Mouse (Mus musculus) MEL (cell line): Measurements from ENCODE around the gene Ovol1. TPM values are rescaled to one million over a fixed set of nuclear protein-coding genes. Genes with fewer than 3 reads are reported as not detected.

ENCODE experiments used
- DNase-seq: peaks from one replicate; pipeline ENCODE4 v3.0.0; 2011; ENCODE audit warnings: low read depth, low spot score
- H3K27ac ChIP-seq: 2 replicates; pipeline ENCODE4 v1.5.1; 2012; ENCODE audit warnings: low read depth, mild to moderate bottlenecking, control low read depth, low read length, moderate library complexity; ENCODE audit not compliant: control insufficient read depth
- H3K27me3 ChIP-seq, 2 experiments: fragments of 150-350 bp in 1 of 2; sonication (generic) in 1 of 2; 2 replicates each; pipeline ENCODE4 v1.6.1; 2012; ENCODE audit warnings: low read length in 2 of 2, mild to moderate bottlenecking in 2 of 2, improper control_type of control experiment in 1 of 2, moderate library complexity in 1 of 2; ENCODE audit not compliant: insufficient read depth in 2 of 2, control insufficient read depth in 1 of 2
- H3K36me3 ChIP-seq, 2 experiments: 2 replicates each; pipeline ENCODE4 v1.6.1; 2012 to 2014; ENCODE audit warnings: low read length in 2 of 2, improper control_type of control experiment in 1 of 2, inconsistent platforms in 1 of 2, mild to moderate bottlenecking in 1 of 2; ENCODE audit not compliant: insufficient read depth in 2 of 2, control insufficient read depth in 1 of 2
- H3K4me1 ChIP-seq, 2 experiments: fragments of 150-350 bp in 1 of 2; sonication (generic) in 1 of 2; 2 replicates each; pipeline ENCODE4 v1.6.1; 2012; ENCODE audit warnings: low read length in 2 of 2, improper control_type of control experiment in 1 of 2, mild to moderate bottlenecking in 1 of 2; ENCODE audit not compliant: insufficient read depth in 2 of 2, control insufficient read depth in 1 of 2
- H3K4me3 ChIP-seq, 2 experiments: fragments of 150-350 bp in 1 of 2; sonication (generic) in 1 of 2; 2 replicates each; pipeline ENCODE4 v1.5.1; 2012; ENCODE audit warnings: low read depth in 2 of 2, low read length in 2 of 2, mild to moderate bottlenecking in 2 of 2, moderate library complexity in 2 of 2, control low read depth in 1 of 2, improper control_type of control experiment in 1 of 2; ENCODE audit not compliant: control insufficient read depth in 1 of 2, insufficient read depth in 1 of 2
- H3K79me2 ChIP-seq: 2 replicates; pipeline ENCODE4 v1.6.1; 2012; ENCODE audit warnings: mild to moderate bottlenecking, low read length, moderate library complexity; ENCODE audit not compliant: control insufficient read depth, poor library complexity, insufficient read depth
- H3K9ac ChIP-seq: 2 replicates; pipeline ENCODE4 v1.6.1; 2012; ENCODE audit warnings: low read depth, mild to moderate bottlenecking, control low read depth, low read length, moderate library complexity; ENCODE audit not compliant: control insufficient read depth, poor library complexity, severe bottlenecking
- H3K9me3 ChIP-seq: fragments of 150-350 bp; sonication (generic); replicated peaks from 2 replicates; pipeline ENCODE4 v1.6.1; 2012; ENCODE audit warnings: mild to moderate bottlenecking, low read length, improper control_type of control experiment, moderate library complexity; ENCODE audit not compliant: insufficient read depth
- BHLHE40 ChIP-seq: IDR thresholded peaks from 2 replicates; pipeline ENCODE4 v1.6.1; 2012; ENCODE audit warnings: low read depth, mild to moderate bottlenecking, inconsistent platforms, low read length, improper control_type of control experiment, borderline replicate concordance
- CHD2 ChIP-seq: IDR thresholded peaks from 2 replicates; pipeline ENCODE4 v1.6.1; 2011; ENCODE audit warnings: low read length, improper control_type of control experiment
- E2F4 ChIP-seq: IDR thresholded peaks from 2 replicates; pipeline ENCODE4 v1.6.1; 2011; ENCODE audit warnings: low read depth, low read length, improper control_type of control experiment, borderline replicate concordance
- GABPA ChIP-seq: IDR thresholded peaks from 2 replicates; pipeline ENCODE4 v1.6.1; 2012; ENCODE audit warnings: low read depth, mild to moderate bottlenecking, inconsistent platforms, low read length, improper control_type of control experiment, moderate library complexity
- GATA1 ChIP-seq: IDR thresholded peaks from 2 replicates; pipeline ENCODE4 v1.6.1; 2011; ENCODE audit warnings: low read depth, low read length, improper control_type of control experiment
- HCFC1 ChIP-seq: IDR thresholded peaks from 2 replicates; pipeline ENCODE4 v1.6.1; 2012; ENCODE audit warnings: low read depth, mild to moderate bottlenecking, inconsistent platforms, low read length, improper control_type of control experiment, moderate library complexity
- JUND ChIP-seq: IDR thresholded peaks from 2 replicates; pipeline ENCODE4 v1.6.1; 2011; ENCODE audit warnings: low read depth, mild to moderate bottlenecking, improper control_type of control experiment, low read length
- MYB ChIP-seq: IDR thresholded peaks from 2 replicates; pipeline ENCODE4 v1.6.1; 2011; ENCODE audit warnings: mild to moderate bottlenecking, low read depth, low read length, improper control_type of control experiment
- MYC ChIP-seq: IDR thresholded peaks from 2 replicates; pipeline ENCODE4 v1.6.1; 2011; ENCODE audit warnings: low read depth, mild to moderate bottlenecking, low read length, improper control_type of control experiment, moderate library complexity
- POLR2AphosphoS2 ChIP-seq: IDR thresholded peaks from 2 replicates; pipeline ENCODE4 v1.6.1; 2011; ENCODE audit warnings: low read length, improper control_type of control experiment
- SMC3 ChIP-seq: IDR thresholded peaks from 2 replicates; pipeline ENCODE4 v1.6.1; 2011; ENCODE audit warnings: low read depth, low read length, improper control_type of control experiment
- USF1 ChIP-seq: IDR thresholded peaks from 2 replicates; pipeline ENCODE4 v1.6.1; 2014; ENCODE audit warnings: low read depth, mild to moderate bottlenecking, inconsistent platforms, low read length, improper control_type of control experiment, moderate library complexity
- USF2 ChIP-seq, 2 experiments: IDR thresholded peaks; 2 replicates each; pipeline ENCODE4 v1.6.1; 2011 to 2012; ENCODE audit warnings: improper control_type of control experiment in 2 of 2, low read length in 2 of 2, borderline replicate concordance in 1 of 2, inconsistent platforms in 1 of 2, low read depth in 1 of 2, mild to moderate bottlenecking in 1 of 2; ENCODE audit not compliant: insufficient read depth in 1 of 2
- ZC3H11A ChIP-seq: IDR thresholded peaks from 2 replicates; pipeline ENCODE4 v1.6.1; 2012; ENCODE audit warnings: low read depth, mild to moderate bottlenecking, inconsistent platforms, low read length, improper control_type of control experiment
- ZMIZ1 ChIP-seq: IDR thresholded peaks from 2 replicates; pipeline ENCODE4 v1.6.1; 2012; ENCODE audit warnings: low read depth, mild to moderate bottlenecking, inconsistent platforms, low read length, improper control_type of control experiment, moderate library complexity
- ZNF384 ChIP-seq: IDR thresholded peaks from 2 replicates; pipeline ENCODE4 v1.6.1; 2012; ENCODE audit warnings: low read depth, mild to moderate bottlenecking, inconsistent platforms, low read length, improper control_type of control experiment
- polyA plus RNA-seq, 2 experiments: library from polyadenylated mRNA; stranded (reverse) in 1 of 2; unstranded in 1 of 2; fragments of >175 nt in 1 of 2; fragments of >200 nt in 1 of 2; gene quantifications; 2 replicates each; pipeline versions ENCODE4 v1.2.1 to v1.2.4; 2012; ENCODE audit warnings: low replicate concordance in 2 of 2, low read depth in 1 of 2; ENCODE audit not compliant: insufficient read length in 2 of 2, insufficient read depth in 1 of 2, missing spikeins in 1 of 2
- total RNA-seq: library from RNA; depleted of rRNA; stranded (reverse); fragments of 300-350 nt; gene quantifications from 2 replicates; pipeline ENCODE4 v1.2.3, GENCODE M21; 2012

Ovol1 gene
- total and polyA plus RNA-seq, 3 experiments, result 0.06 TPM; not detected in 2

- Histone ChIP-seq H3K4me1 (peaks cover 0 to 21% of the 10 kb centered on the region in 2 experiments; a peak in 2 of 4 replicates), H3K9ac (no peak overlapping the region), H3K36me3 (peaks cover 0 to 10% of the 10 kb centered on the region in 2 experiments; a peak in 2 of 4 replicates), H3K9me3 (no peaks in the 10 kb centered on the region), H3K27me3 (no peaks in the 10 kb centered on the region), H3K4me3 (no peak overlapping the region), H3K27ac (no peak overlapping the region), H3K79me2 (no peaks in the 10 kb centered on the region)
- TF ChIP-seq BHLHE40, result no peak
- TF ChIP-seq CHD2, result no peak
- no peak for TF ChIP-seq MYC
- no peak for TF ChIP-seq E2F4
- no peak for TF ChIP-seq USF1
- TF ChIP-seq GATA1, result no peak
- TF ChIP-seq USF2 (IDR thresholded peaks at IDR 0.05; ENCODE audit: borderline replicate concordance in 1 of 2, insufficient read depth in 1 of 2, low read depth in 1 of 2, low read length in 2 of 2), result no peak
- TF ChIP-seq MYB, result no peak
- TF ChIP-seq POLR2AphosphoS2, result no peak
- TF ChIP-seq HCFC1, result no peak
- no peak for TF ChIP-seq JUND
- no peak for TF ChIP-seq SMC3
- no peak for TF ChIP-seq GABPA
- TF ChIP-seq ZC3H11A, result no peak
- no peak for TF ChIP-seq ZNF384
- TF ChIP-seq ZMIZ1, result no peak
- DNase-seq, result no peak
These were observed 16.4 kb downstream of the Ovol1 start for GRCm38 (mm10) chr19:5544031-5544430.

- Histone ChIP-seq H3K9me3 (no peaks in the 10 kb centered on the region), H3K9ac (no peak overlapping the region), H3K27me3 (no peaks in the 10 kb centered on the region), H3K27ac (no peak overlapping the region), H3K4me3 (no peak overlapping the region), H3K36me3 (peaks cover 0 to 9% of the 10 kb centered on the region in 2 experiments; a peak in 2 of 4 replicates), H3K79me2 (no peaks in the 10 kb centered on the region), H3K4me1 (peaks cover 0 to 15% of the 10 kb centered on the region in 2 experiments; a peak in 2 of 4 replicates)
- no peak for TF ChIP-seq ZNF384
- TF ChIP-seq BHLHE40, result no peak
- no peak for TF ChIP-seq MYB
- TF ChIP-seq MYC, result no peak
- no peak for DNase-seq
These were observed 17.1 kb downstream of the Ovol1 start for GRCm38 (mm10) chr19:5543362-5543761.
